Mouse (Mus musculus): ENCODE measurements around the gene Tomm40. TPM values are rescaled to one million over a fixed set of nuclear protein-coding genes. Genes with fewer than 3 reads are reported as not detected.

Tomm40 gene
- total and polyA plus RNA-seq, 2 experiments from 2014 or later, result 133 to 161 TPM

DNA sequence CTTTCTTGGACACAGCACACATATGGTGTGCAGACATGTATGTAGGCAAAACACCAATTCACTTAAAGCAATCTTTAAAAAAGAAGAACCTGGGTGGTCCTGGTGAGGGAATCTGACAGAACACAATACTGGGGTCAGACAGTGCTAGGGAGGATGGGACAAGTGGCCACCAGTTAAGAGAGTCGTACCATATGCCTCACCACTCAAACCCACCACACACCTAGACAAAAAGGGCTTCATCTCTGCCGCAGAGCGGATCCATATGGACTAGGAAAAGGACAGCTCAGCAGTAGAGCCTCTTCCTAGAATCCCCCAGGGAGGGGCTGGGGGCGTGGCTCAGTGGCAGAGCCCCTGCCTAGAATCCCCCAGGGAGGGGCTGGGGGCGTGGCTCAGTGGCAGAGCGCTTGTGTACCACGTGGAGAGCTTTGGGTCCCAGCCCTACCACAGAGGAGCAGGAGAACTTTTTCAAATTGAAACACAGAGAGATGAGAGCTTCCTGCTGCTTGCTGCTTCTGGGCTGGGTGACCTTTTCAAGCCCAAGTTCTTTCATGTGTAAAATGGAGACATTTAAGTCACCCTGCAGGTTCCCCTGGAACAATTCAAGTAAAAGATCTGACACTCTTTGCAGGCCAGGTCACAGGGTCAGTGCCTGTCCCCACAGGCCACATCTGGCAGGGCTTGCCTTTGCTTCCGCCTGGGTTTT is 26.2 kb upstream of the Tomm40 start:
- Histone ChIP-seq H3K27ac (ENCODE audit: low read depth, low read length) (no peak overlapping the region), H3K4me3 (ENCODE audit: low read depth, low read length) (no peak overlapping the region), H3K9ac (replicated peaks; ENCODE audit: low read length, poor library complexity, severe bottlenecking) (no peak overlapping the region), H3K27me3 (ENCODE audit: insufficient read depth, low read length) (no peaks in the 10 kb centered on the region), H3K4me2 (ENCODE audit: low read depth, low read length, poor library complexity, severe bottlenecking) (no peak overlapping the region), H3K4me1 (ENCODE audit: insufficient read depth, low read length) (no peaks in the 10 kb centered on the region), H3K9me3 (ENCODE audit: low read length) (no peaks in the 10 kb centered on the region), H3K36me3 (ENCODE audit: insufficient read depth, low read length) (peaks cover 17% of the 10 kb centered on the region)
- no peak for DNase-seq (ENCODE audit: low spot score)
- WGBS, result 15% methylated on average over 8 of the region's 8 CpGs
- no peak for TF ChIP-seq CTCF (IDR thresholded peaks at IDR 0.05)
- no peak for ATAC-seq (ENCODE audit: low FRiP score)

DNA sequence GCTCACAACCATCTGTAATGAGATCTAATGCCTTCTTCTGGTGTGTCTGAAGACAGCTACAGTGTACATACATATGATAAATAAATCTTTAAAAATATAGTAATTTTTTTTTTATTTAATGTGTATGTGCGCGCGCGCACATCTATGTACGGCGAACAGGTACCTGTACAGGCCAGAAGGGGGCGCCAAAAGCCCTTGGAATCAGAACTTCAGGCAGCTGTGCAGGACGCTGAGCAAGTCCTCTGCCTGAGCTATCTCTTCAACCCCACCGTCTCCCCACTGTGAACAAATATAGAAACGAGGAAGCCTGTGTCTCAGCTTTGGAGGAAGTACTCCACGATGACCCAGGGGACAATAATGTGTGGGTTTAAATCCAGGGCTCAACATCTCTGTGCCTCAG is 25.0 kb upstream of the Tomm40 start:
- peak; percentile 25; the same call in 1 of the 2 replicates for TF ChIP-seq CTCF (IDR thresholded peaks at IDR 0.05)
- 88% methylated on average over 11 of the region's 11 CpGs for WGBS
- Histone ChIP-seq H3K9me3 (ENCODE audit: low read length) (no peaks in the 10 kb centered on the region), H3K4me3 (ENCODE audit: low read depth, low read length) (no peak overlapping the region), H3K4me2 (ENCODE audit: low read depth, low read length, poor library complexity, severe bottlenecking) (no peak overlapping the region), H3K27ac (ENCODE audit: low read depth, low read length) (no peak overlapping the region), H3K27me3 (ENCODE audit: insufficient read depth, low read length) (no peaks in the 10 kb centered on the region), H3K9ac (replicated peaks; ENCODE audit: low read length, poor library complexity, severe bottlenecking) (no peak overlapping the region), H3K36me3 (ENCODE audit: insufficient read depth, low read length) (peaks cover 20% of the 10 kb centered on the region), H3K4me1 (ENCODE audit: insufficient read depth, low read length) (no peaks in the 10 kb centered on the region)
- no peak for ATAC-seq (ENCODE audit: low FRiP score)
- no peak for DNase-seq (ENCODE audit: low spot score)

- Histone ChIP-seq H3K4me1 (ENCODE audit: insufficient read depth, low read length) (no peaks in the 10 kb centered on the region), H3K9me3 (ENCODE audit: low read length) (no peaks in the 10 kb centered on the region), H3K9ac (replicated peaks; ENCODE audit: low read length, poor library complexity, severe bottlenecking) (no peak overlapping the region), H3K27ac (ENCODE audit: low read depth, low read length) (no peak overlapping the region), H3K27me3 (ENCODE audit: insufficient read depth, low read length) (no peaks in the 10 kb centered on the region), H3K4me3 (ENCODE audit: low read depth, low read length) (no peak overlapping the region), H3K36me3 (ENCODE audit: insufficient read depth, low read length) (peaks cover 28% of the 10 kb centered on the region), H3K4me2 (ENCODE audit: low read depth, low read length, poor library complexity, severe bottlenecking) (no peak overlapping the region)
- TF ChIP-seq CTCF (IDR thresholded peaks at IDR 0.05), result peak; percentile 49
- ATAC-seq (ENCODE audit: low FRiP score), result no peak
- no peak for DNase-seq (ENCODE audit: low spot score)
- 87% methylated on average over 3 of the region's 3 CpGs for WGBS
Measured at GRCm38 (mm10) chr7:19738771-19739170, 23.5 kb upstream of the Tomm40 start.

DNA sequence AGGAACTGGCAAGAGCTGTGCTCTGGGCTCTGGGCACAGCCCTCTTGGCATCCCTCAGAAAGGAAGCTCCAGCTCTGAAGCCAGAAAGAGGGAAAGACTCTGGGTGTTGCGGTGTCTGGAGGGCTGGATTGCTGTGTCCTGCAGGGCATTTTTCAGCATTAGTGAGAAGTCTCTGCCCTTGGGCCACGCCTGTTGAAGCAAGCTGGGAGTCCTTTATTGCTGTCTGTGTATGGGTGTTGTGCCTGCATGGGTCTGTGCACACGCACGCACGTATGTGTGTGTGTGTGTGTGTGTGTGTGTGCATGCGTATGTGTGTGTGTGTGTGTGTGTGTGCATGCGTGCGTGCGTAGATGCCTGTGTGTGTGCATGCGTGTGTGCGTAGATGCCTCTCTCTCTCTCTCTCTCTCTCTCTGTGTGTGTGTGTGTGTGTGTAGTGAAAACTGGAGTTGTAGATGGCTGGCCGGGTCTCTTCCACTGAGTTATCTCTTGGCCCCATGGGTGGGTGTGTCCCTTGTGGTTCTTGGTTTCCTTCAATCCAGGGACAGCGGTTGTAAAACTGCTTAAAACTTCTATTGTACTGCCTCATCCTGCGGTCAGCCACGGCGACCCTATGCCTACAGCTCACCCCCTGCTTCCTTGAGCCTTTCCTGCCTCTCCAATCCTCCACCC is 21.3 kb upstream of the Tomm40 start:
- H3K4me3 ChIP-seq (ENCODE audit: low read depth, low read length), result no peak overlapping the region
- no peaks in the 10 kb centered on the region for H3K9me3 ChIP-seq (ENCODE audit: low read length)
- H3K4me1 ChIP-seq (ENCODE audit: insufficient read depth, low read length), result no peaks in the 10 kb centered on the region
- H3K9ac ChIP-seq (replicated peaks; ENCODE audit: low read length, poor library complexity, severe bottlenecking), result no peak overlapping the region
- H3K36me3 ChIP-seq (ENCODE audit: insufficient read depth, low read length), result peaks cover 47% of the 10 kb centered on the region
- H3K4me2 ChIP-seq (ENCODE audit: low read depth, low read length, poor library complexity, severe bottlenecking), result no peak overlapping the region
- H3K27ac ChIP-seq (ENCODE audit: low read depth, low read length), result no peak overlapping the region
- ATAC-seq (ENCODE audit: low FRiP score) (no peak), DNase-seq (ENCODE audit: low spot score) (no peak)
- H3K27me3 ChIP-seq (ENCODE audit: insufficient read depth, low read length), result no peaks in the 10 kb centered on the region
- no peak for TF ChIP-seq CTCF (IDR thresholded peaks at IDR 0.05)
- WGBS, result 93% methylated on average over 16 of the region's 16 CpGs

DNA sequence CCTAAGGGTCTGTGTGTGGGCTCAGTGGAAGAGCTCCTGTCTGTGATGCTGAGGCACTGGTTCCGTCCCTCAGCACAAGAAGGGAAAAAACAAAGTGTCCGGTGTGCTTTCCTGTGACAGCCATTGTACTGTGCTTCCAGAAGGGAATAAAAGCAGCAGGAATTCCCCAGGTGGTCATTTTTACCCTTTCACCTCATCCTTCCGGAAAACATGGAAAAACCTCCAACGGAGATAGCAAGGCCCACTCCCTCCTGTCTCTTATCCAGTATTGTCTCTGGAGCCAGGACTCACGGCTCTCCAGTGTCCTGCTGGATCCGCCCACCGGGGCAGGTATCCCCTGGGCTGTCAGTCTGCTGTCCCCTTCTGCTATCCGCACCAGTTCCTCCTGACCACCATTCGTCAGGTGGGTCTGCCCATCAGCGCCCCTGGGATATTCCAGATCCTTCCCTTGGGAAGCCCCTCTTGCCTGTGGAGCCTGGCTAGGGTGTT is 19.0 kb upstream of the Tomm40 start:
- DNase-seq (ENCODE audit: low spot score) (no peak), ATAC-seq (ENCODE audit: low FRiP score) (no peak)
- TF ChIP-seq CTCF (IDR thresholded peaks at IDR 0.05), result no peak
- Histone ChIP-seq H3K36me3 (ENCODE audit: insufficient read depth, low read length) (peaks cover 69% of the 10 kb centered on the region), H3K4me3 (ENCODE audit: low read depth, low read length) (no peak overlapping the region), H3K4me1 (ENCODE audit: insufficient read depth, low read length) (no peaks in the 10 kb centered on the region), H3K9me3 (ENCODE audit: low read length) (no peaks in the 10 kb centered on the region), H3K27ac (ENCODE audit: low read depth, low read length) (no peak overlapping the region), H3K4me2 (ENCODE audit: low read depth, low read length, poor library complexity, severe bottlenecking) (no peak overlapping the region), H3K9ac (replicated peaks; ENCODE audit: low read length, poor library complexity, severe bottlenecking) (no peak overlapping the region), H3K27me3 (ENCODE audit: insufficient read depth, low read length) (no peaks in the 10 kb centered on the region)
- WGBS, result 89% methylated on average over 10 of the region's 10 CpGs

- no peak for ATAC-seq (ENCODE audit: low FRiP score)
- no peaks in the 10 kb centered on the region for H3K27me3 ChIP-seq (ENCODE audit: insufficient read depth, low read length)
- H3K36me3 ChIP-seq (ENCODE audit: insufficient read depth, low read length), result peaks cover 61% of the 10 kb centered on the region
Measured at GRCm38 (mm10) chr7:19726541-19726940, 11.3 kb upstream of the Tomm40 start.

More at GRCm38 (mm10) chr7:19726541-19726940, 11.3 kb upstream of the Tomm40 start:
- Histone ChIP-seq H3K4me1 (ENCODE audit: insufficient read depth, low read length) (no peaks in the 10 kb centered on the region), H3K27ac (ENCODE audit: low read depth, low read length) (no peak overlapping the region), H3K9ac (replicated peaks; ENCODE audit: low read length, poor library complexity, severe bottlenecking) (no peak overlapping the region), H3K4me3 (ENCODE audit: low read depth, low read length) (no peak overlapping the region), H3K4me2 (ENCODE audit: low read depth, low read length, poor library complexity, severe bottlenecking) (no peak overlapping the region), H3K9me3 (ENCODE audit: low read length) (no peaks in the 10 kb centered on the region)
- TF ChIP-seq CTCF (IDR thresholded peaks at IDR 0.05), result no peak
- no peak for DNase-seq (ENCODE audit: low spot score)
- WGBS, result 98% methylated on average over 4 of the region's 4 CpGs
